Mouse (Mus musculus) stomach, embryonic 16.5 days (tissue): ENCODE results near the gene R3hdm2. TPM values are rescaled to one million over a fixed set of nuclear protein-coding genes. Genes with fewer than 3 reads are reported as not detected.

ENCODE experiments used
- ATAC-seq: fragments of 200-750 bp; cut with Nextera tagmentation; 2 replicates; pipeline ENCODE4 v1.8.0; 2017; ENCODE audit warnings: moderate number of reproducible peaks, moderate TSS enrichment; ENCODE audit not compliant: insufficient read depth, low FRiP score
- H3K27ac ChIP-seq: fragments of 300-500 bp; sonication (generic); 2 replicates; pipeline ENCODE4 v1.5.1; 2014; ENCODE audit warnings: low read length
- H3K27me3 ChIP-seq: fragments of 300-500 bp; sonication (generic); 2 replicates; pipeline ENCODE4 v1.6.1; 2014; ENCODE audit warnings: low read length, control low read depth, mixed read lengths; ENCODE audit not compliant: control insufficient read depth, insufficient read depth
- H3K36me3 ChIP-seq: fragments of 300-500 bp; sonication (generic); 2 replicates; pipeline ENCODE4 v1.6.1; 2014; ENCODE audit warnings: low read length; ENCODE audit not compliant: control insufficient read depth, insufficient read depth
- H3K4me1 ChIP-seq: fragments of 300-500 bp; sonication (generic); 2 replicates; pipeline ENCODE4 v1.6.1; 2014; ENCODE audit warnings: low read length, control low read depth, mixed read lengths; ENCODE audit not compliant: control insufficient read depth, insufficient read depth
- H3K4me2 ChIP-seq: fragments of 300-500 bp; sonication (generic); 2 replicates; pipeline ENCODE4 v1.6.1; 2014; ENCODE audit warnings: low read depth, low read length, mixed read lengths
- H3K4me3 ChIP-seq: fragments of 300-500 bp; sonication (generic); replicated peaks from 2 replicates; pipeline ENCODE4 v1.5.1; 2014; ENCODE audit warnings: mild to moderate bottlenecking, low read length
- H3K9ac ChIP-seq: fragments of 300-500 bp; sonication (generic); 2 replicates; pipeline ENCODE4 v1.6.1; 2014; ENCODE audit warnings: low read length
- H3K9me3 ChIP-seq: fragments of 300-500 bp; sonication (generic); replicated peaks from 2 replicates; pipeline ENCODE4 v1.6.1; 2016; ENCODE audit warnings: low read length, control low read depth; ENCODE audit not compliant: control insufficient read depth
- WGBS: fragments of 180-500 bp; shearing (Covaris S2); extraction: QIAGEN DNeasy Blood & Tissue Kit; methylation state at CpG from one replicate; pipeline ENCODE4 v1.1.7; 2014; 5-methylcytosine and 5-hydroxymethylcytosine counted together
- polyA plus RNA-seq: library from polyadenylated mRNA; unstranded; fragments of >200 nt; fragmentation: Nextera tagmentation; extraction: Ambion mirVana; gene quantifications from 2 replicates; pipeline ENCODE4 v1.2.1, GENCODE M21; 2015

The R3hdm2 gene
- polyA plus RNA-seq, 1 experiment from 2014 or later, result 22.5 TPM

GRCm38 (mm10) chr10:127509051-127509836 is 129.1 kb downstream of the R3hdm2 start:
- Histone ChIP-seq H3K9ac (peak overlapping the region; percentile 47; the same call in 1 of the 2 replicates), H3K36me3 (no peaks in the 10 kb centered on the region), H3K9me3 (no peaks in the 10 kb centered on the region), H3K4me1 (peaks cover 39% of the 10 kb centered on the region), H3K4me3 (peak overlapping the region; percentile 46), H3K27me3 (peaks cover 47% of the 10 kb centered on the region), H3K27ac (no peak overlapping the region), H3K4me2 (peak overlapping the region; percentile 64)
- peak; percentile 47 for ATAC-seq
- WGBS, result 1% methylated on average over 35 of the region's 35 CpGs

DNA sequence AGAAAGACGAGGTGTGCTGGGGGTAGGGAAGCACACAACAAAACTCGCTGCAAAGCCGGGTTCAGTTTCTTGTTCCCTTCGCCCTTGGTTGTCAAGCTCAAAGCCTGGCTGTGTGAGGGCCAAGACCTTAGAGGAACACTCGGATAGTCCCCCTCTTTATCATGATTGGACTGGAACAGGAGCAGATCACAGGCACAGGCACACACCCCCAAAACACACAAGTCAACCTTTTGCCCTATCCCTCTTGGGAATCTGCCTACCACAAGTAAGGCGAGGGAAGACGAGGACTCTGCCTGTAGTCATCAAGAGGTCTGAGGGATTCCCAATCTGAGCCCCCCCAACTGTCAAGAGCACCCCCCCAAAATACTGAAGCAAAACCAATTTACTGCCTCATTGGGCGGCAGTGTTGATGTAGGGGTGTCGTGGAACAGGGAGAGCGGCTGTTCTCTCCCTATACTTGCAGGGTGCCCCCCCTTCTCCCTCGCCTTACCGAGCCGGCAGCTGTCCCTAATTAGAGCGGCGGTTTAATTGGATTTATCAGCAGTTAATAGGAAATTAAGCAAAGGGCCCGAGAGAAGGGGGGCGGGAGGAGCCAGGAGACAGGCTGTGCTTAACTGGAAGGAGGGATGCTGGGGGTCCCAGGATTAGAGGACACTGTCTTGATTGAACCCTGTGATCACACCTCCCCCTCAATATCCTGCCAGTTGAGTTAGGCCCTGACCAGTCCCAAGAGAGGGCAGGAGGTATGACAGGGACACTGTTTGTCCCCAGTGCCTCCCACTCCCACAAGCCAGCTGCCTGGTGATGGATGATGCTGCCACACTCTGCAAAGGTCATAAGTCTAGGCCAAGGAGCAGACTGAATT is 129.9 kb downstream of the R3hdm2 start:
- Histone ChIP-seq H3K27ac (no peak overlapping the region), H3K27me3 (peaks cover 47% of the 10 kb centered on the region), H3K9me3 (no peaks in the 10 kb centered on the region), H3K9ac (no peak overlapping the region), H3K36me3 (no peaks in the 10 kb centered on the region), H3K4me2 (peak overlapping the region; percentile 64), H3K4me3 (peak overlapping the region; percentile 46; the same call in 1 of the 2 replicates), H3K4me1 (peaks cover 46% of the 10 kb centered on the region)
- 23% methylated on average over 17 of the region's 17 CpGs for WGBS
- no peak for ATAC-seq

DNA sequence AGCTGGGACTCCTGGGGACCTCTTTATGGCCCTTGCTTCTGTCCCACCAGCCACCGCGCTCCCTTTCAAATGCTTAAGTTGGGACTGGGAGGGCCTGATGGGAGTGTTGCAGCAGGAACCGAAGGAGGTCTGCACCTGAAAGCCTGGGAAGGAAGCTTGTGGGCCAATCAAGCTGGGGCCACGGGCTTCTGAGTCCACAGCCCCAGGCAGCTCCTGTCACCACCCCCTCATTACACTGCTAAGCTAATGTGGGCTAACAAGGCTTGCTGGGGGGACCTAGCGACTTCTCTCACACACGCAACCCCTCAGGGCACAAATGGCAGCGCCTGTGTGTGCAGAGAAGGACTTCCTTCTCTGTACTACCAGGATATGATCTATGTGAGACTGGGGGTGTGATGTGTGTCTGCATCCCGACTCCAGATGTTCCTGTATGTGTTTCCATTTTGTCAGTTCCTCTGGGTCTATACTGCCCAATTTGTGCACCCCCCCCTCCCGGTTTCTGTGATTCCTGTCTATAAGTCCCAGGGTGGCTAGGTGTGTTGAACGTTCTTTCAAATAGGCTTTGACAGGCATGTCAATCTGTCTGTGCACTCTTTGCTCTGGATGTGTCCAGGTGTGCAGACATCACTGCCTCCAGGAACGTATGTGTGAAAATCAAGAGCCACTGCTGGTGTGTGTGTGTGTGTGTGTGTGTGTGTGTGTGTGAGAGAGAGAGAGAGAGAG is 130.9 kb downstream of the R3hdm2 start:
- H3K9ac ChIP-seq, result no peak overlapping the region
- H3K4me2 ChIP-seq, result peak overlapping the region; percentile 91
- no peaks in the 10 kb centered on the region for H3K36me3 ChIP-seq
- H3K4me1 ChIP-seq, result peaks cover 56% of the 10 kb centered on the region
- H3K9me3 ChIP-seq, result no peaks in the 10 kb centered on the region
- ATAC-seq, result no peak
- WGBS, result 19% methylated on average over 11 of the region's 11 CpGs
- peaks cover 47% of the 10 kb centered on the region for H3K27me3 ChIP-seq
- H3K27ac ChIP-seq, result 0 out of 2 replicates have a peak overlapping the region, but pooled peaks have one; percentile 12
- H3K4me3 ChIP-seq, result peak overlapping the region; percentile 55; the same call in 1 of the 2 replicates

- Histone ChIP-seq H3K4me3 (peak overlapping the region; percentile 55), H3K9ac (peak overlapping the region; percentile 72), H3K27ac (0 out of 2 replicates have a peak overlapping the region, but pooled peaks have one; percentile 15), H3K27me3 (peaks cover 47% of the 10 kb centered on the region), H3K4me2 (peak overlapping the region; percentile 91), H3K9me3 (no peaks in the 10 kb centered on the region), H3K4me1 (peaks cover 63% of the 10 kb centered on the region), H3K36me3 (no peaks in the 10 kb centered on the region)
- no peak for ATAC-seq
- WGBS, result under 1% methylated on average over 45 of the region's 46 CpGs
These were observed 131.6 kb downstream of the R3hdm2 start for GRCm38 (mm10) chr10:127511634-127512306.

DNA sequence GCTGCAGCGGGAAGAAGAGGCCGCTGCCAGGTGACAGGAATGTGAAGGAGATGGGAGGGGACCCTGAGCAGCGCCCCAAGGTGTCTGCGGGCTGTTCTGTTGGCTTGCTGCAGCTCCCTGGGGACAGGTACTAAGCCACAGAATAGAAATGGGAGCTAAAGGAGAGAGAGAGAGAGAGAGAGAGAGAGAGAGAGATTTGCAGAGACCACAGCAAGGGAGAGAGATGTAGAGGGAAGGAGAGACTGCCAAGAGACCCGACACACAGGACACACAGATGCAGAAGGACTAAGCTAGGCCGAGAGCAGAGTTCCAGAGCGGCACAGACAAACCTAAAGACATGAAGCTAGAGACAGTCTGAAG is 132.2 kb downstream of the R3hdm2 start:
- Histone ChIP-seq H3K36me3 (no peaks in the 10 kb centered on the region), H3K4me3 (peak overlapping the region; percentile 55), H3K4me2 (peak overlapping the region; percentile 91), H3K9me3 (no peaks in the 10 kb centered on the region), H3K27ac (no peak overlapping the region), H3K9ac (peak overlapping the region; percentile 72; the same call in 1 of the 2 replicates), H3K27me3 (peaks cover 47% of the 10 kb centered on the region), H3K4me1 (peaks cover 68% of the 10 kb centered on the region)
- no peak for ATAC-seq
- WGBS, result 8% methylated on average over 7 of the region's 7 CpGs

DNA sequence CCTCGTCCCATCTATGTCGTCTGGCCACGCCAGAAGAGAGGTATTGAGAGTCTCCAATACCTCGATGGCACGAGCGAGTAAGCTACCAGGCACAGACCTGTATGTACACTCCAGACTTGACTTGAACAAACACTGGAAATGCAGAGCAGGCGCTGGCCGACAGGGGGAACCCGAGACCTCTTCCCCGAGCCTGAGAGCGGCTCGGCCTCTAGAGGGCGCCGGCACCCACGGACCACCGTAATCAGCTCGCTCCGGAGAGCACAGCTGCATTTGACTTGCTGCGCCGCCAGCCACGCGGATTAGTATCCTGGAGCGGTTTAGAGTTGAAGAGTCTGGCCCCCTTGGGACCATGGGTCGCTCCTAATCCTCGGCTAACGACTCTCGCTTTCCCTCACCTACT is 132.7 kb downstream of the R3hdm2 start:
- 0% methylated on average over 27 of the region's 27 CpGs for WGBS
- Histone ChIP-seq H3K27ac (peak overlapping the region; percentile 32; the same call in 1 of the 2 replicates), H3K9me3 (no peaks in the 10 kb centered on the region), H3K4me3 (peak overlapping the region; percentile 55), H3K9ac (peak overlapping the region; percentile 64), H3K4me1 (peaks cover 73% of the 10 kb centered on the region), H3K4me2 (peak overlapping the region; percentile 91), H3K27me3 (peaks cover 47% of the 10 kb centered on the region), H3K36me3 (0 out of 2 replicates have a peak, but pooled peaks cover 3% of the 10 kb centered on the region)
- ATAC-seq, result peak; percentile 41; the same call in 1 of the 2 replicates

DNA sequence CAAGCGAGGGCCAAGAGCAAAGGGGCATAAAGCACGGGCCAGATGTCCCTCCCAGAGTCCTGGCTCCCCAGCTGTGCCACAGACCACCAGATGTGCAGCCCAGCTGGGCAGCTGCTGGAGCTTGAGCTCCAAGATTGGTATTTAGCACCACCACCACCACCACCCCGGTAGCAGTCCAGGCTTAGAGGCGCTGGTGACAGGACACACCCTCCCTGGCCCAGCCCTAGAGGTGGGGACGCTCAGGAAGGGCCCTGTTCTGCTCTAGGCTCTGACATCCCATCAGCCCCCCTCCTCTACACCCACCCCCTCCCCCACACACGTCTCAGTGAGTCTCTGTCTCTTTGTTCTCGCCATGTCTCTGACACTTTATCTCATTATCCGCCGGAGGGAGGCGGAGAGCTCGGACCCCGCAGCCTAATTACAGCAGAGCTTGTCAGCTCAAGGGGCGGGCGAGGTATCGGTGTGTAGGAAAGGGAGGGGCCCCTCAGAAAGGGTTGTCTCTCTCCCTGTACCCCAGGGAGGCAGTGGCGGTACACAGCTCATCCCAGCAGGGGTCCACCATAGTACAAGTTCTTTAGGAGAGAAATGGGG is 133.5 kb downstream of the R3hdm2 start:
- peak overlapping the region; percentile 32; the same call in 1 of the 2 replicates for H3K27ac ChIP-seq
- peak overlapping the region; percentile 68 for H3K4me2 ChIP-seq
- peak overlapping the region; percentile 36 for H3K4me3 ChIP-seq
- H3K9ac ChIP-seq, result peak overlapping the region; percentile 64
- peaks cover 47% of the 10 kb centered on the region for H3K27me3 ChIP-seq
- peak; percentile 16; the same call in 1 of the 2 replicates for ATAC-seq
- 1% methylated on average over 16 of the region's 16 CpGs for WGBS
- peaks cover 73% of the 10 kb centered on the region for H3K4me1 ChIP-seq
- H3K9me3 ChIP-seq, result no peaks in the 10 kb centered on the region
- H3K36me3 ChIP-seq, result peaks cover 8% of the 10 kb centered on the region
